Mouse (Mus musculus): ENCODE measurements around the gene Fbxl15. TPM values are rescaled to one million over a fixed set of nuclear protein-coding genes. Genes with fewer than 3 reads are reported as not detected.
A peak's percentile ranks its signal among the peaks of the same experiment; 100 is the strongest.

Gene Fbxl15
- polyA plus RNA-seq, 1 experiment from 2014 or later, result 13.2 TPM

DNA sequence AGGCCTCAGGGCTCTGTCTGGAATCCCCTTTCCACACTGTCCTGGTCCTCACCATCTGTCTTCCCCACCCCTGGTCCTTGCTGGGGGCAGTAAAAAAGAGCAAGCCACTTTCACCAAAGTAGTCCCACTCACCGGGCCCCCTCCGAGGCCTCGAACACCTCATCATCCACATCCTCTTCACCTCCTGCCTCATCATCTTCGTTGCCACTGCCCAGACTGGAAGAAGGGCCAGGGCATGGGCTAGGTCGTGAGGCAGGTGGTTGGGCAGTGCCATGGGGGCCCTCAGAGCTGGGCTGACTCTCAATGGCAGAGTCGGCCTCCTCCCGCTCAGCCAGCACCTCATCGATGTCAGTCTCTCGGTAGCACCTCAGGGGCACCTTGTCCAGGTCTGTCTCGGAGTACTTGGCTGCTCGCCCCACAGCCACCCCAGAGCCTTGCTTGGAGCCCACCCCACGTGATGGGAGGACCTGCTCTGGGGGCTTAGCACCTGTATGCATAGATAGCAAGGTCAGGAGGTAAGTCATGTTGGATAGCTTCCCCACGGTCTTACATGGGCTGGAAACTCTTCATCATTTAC, 4.9 kb upstream of the Fbxl15 start:
- H3K27ac ChIP-seq (replicated peaks), result no peak overlapping the region
- no peaks in the 10 kb centered on the region for H3K36me3 ChIP-seq (ENCODE audit: control insufficient read depth, insufficient read depth, low read length)
- H3K4me2 ChIP-seq (replicated peaks; ENCODE audit: low read depth), result no peak overlapping the region
- 70% methylated on average over 13 of the region's 13 CpGs for WGBS
- H3K9me3 ChIP-seq (ENCODE audit: control insufficient read depth, low read length), result no peaks in the 10 kb centered on the region
- H3K4me1 ChIP-seq (replicated peaks; ENCODE audit: control insufficient read depth, insufficient read depth), result 0 out of 2 replicates have a peak, but pooled peaks cover 2% of the 10 kb centered on the region
- no peak overlapping the region for H3K4me3 ChIP-seq (ENCODE audit: low read depth, low read length)
- DNase-seq (ENCODE audit: low spot score) (no peak), ATAC-seq (ENCODE audit: low FRiP score, low TSS enrichment) (no peak)
- no peak overlapping the region for H3K9ac ChIP-seq (ENCODE audit: low read length)
- peaks cover 1% of the 10 kb centered on the region; the same call in 1 of the 2 replicates for H3K27me3 ChIP-seq (ENCODE audit: control insufficient read depth, insufficient read depth, low read length)
- no peak for TF ChIP-seq CTCF (IDR thresholded peaks at IDR 0.05; ENCODE audit: low read depth)

DNA sequence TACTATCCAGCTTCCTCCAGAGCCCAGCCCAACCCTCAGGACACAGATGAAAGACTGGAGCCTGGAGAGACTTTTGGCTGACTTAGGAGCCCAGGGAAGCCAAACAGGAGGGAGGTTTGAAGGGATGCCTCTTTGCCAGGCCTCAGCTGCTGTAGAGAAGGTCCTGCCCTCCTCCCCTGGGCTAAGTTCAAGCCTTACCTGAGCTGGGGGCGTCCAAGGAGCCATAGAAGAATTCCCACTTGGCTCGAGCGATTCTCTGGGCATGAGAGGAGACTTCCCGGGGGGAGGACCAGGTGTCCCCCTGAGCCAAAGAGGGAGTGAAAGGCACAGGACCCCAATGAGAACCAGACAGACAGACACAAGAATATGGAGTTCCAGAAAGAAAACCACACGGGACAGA, 4.3 kb upstream of the Fbxl15 start:
- ATAC-seq (ENCODE audit: low FRiP score, low TSS enrichment) (no peak), DNase-seq (ENCODE audit: low spot score) (no peak)
- Histone ChIP-seq H3K4me1 (replicated peaks; ENCODE audit: control insufficient read depth, insufficient read depth) (0 out of 2 replicates have a peak, but pooled peaks cover 2% of the 10 kb centered on the region), H3K36me3 (ENCODE audit: control insufficient read depth, insufficient read depth, low read length) (no peaks in the 10 kb centered on the region), H3K4me2 (replicated peaks; ENCODE audit: low read depth) (no peak overlapping the region), H3K9me3 (ENCODE audit: control insufficient read depth, low read length) (no peaks in the 10 kb centered on the region), H3K9ac (ENCODE audit: low read length) (no peak overlapping the region), H3K27me3 (ENCODE audit: control insufficient read depth, insufficient read depth, low read length) (no peaks in the 10 kb centered on the region; the same call in 1 of the 2 replicates), H3K27ac (replicated peaks) (no peak overlapping the region), H3K4me3 (ENCODE audit: low read depth, low read length) (no peak overlapping the region)
- no peak for TF ChIP-seq CTCF (IDR thresholded peaks at IDR 0.05; ENCODE audit: low read depth)
- no peak for TF ChIP-seq EP300 (optimal IDR thresholded peaks at IDR 0.05)
- WGBS, result 69% methylated on average over 5 of the region's 5 CpGs

DNA sequence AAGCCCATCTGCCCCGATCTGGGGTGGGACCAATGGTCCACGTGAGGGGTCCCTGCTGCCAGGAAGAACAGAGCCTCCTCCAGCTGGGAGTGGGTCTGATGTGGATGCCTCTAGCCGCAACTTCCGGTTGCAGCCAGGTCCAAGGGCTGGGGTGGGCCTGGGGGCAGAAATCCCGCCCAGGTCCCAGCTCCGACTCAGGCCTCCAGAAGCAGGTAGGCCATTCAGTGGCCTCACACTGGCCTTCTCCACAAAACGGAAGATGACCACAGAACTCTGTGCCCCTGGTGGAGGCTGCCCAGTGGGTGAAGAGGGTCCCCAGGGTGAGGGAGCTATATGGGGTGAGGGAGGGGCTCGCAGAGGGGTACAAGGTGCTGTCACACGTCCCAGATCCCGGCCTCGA, 3.6 kb upstream of the Fbxl15 start:
- Histone ChIP-seq H3K4me2 (replicated peaks; ENCODE audit: low read depth) (no peak overlapping the region), H3K27ac (replicated peaks) (no peak overlapping the region), H3K4me3 (ENCODE audit: low read depth, low read length) (no peak overlapping the region), H3K9ac (ENCODE audit: low read length) (no peak overlapping the region), H3K36me3 (ENCODE audit: control insufficient read depth, insufficient read depth, low read length) (no peaks in the 10 kb centered on the region), H3K9me3 (ENCODE audit: control insufficient read depth, low read length) (no peaks in the 10 kb centered on the region), H3K4me1 (replicated peaks; ENCODE audit: control insufficient read depth, insufficient read depth) (peaks cover 6% of the 10 kb centered on the region), H3K27me3 (ENCODE audit: control insufficient read depth, insufficient read depth, low read length) (no peaks in the 10 kb centered on the region; the same call in 1 of the 2 replicates)
- TF ChIP-seq CTCF (IDR thresholded peaks at IDR 0.05; ENCODE audit: low read depth) (no peak), EP300 (optimal IDR thresholded peaks at IDR 0.05) (no peak)
- DNase-seq (ENCODE audit: low spot score), result no peak
- 70% methylated on average over 11 of the region's 11 CpGs for WGBS
- ATAC-seq (ENCODE audit: low FRiP score, low TSS enrichment), result no peak

DNA sequence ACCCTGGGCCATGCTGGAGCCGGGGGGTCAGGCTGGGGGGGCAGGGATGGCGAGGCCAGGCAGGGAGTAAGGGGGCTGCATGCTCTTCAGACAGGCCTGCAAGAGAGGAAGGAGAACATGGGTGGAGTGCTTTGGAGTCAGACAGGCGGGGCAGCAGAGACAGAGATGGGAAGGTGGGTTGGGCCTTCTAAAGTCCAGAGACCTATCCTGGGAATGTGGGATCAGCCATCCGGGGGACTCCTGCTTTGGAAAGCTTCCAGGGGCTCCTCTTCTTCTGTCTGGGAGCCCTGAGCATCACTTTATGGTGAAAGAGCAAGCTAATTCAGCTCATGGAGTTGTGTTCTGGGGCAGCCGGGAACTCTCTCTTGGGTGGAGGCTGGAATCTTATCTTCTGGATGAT, 3.1 kb upstream of the Fbxl15 start:
- Histone ChIP-seq H3K4me2 (replicated peaks; ENCODE audit: low read depth) (no peak overlapping the region), H3K9ac (ENCODE audit: low read length) (no peak overlapping the region), H3K9me3 (ENCODE audit: control insufficient read depth, low read length) (no peaks in the 10 kb centered on the region), H3K36me3 (ENCODE audit: control insufficient read depth, insufficient read depth, low read length) (no peaks in the 10 kb centered on the region), H3K27ac (replicated peaks) (no peak overlapping the region), H3K27me3 (ENCODE audit: control insufficient read depth, insufficient read depth, low read length) (no peaks in the 10 kb centered on the region; the same call in 1 of the 2 replicates), H3K4me3 (ENCODE audit: low read depth, low read length) (no peak overlapping the region), H3K4me1 (replicated peaks; ENCODE audit: control insufficient read depth, insufficient read depth) (peaks cover 7% of the 10 kb centered on the region)
- no peak for TF ChIP-seq EP300 (optimal IDR thresholded peaks at IDR 0.05)
- TF ChIP-seq CTCF (IDR thresholded peaks at IDR 0.05; ENCODE audit: low read depth), result no peak
- no peak for ATAC-seq (ENCODE audit: low FRiP score, low TSS enrichment)
- 62% methylated on average over 5 of the region's 5 CpGs for WGBS
- no peak for DNase-seq (ENCODE audit: low spot score)

DNA sequence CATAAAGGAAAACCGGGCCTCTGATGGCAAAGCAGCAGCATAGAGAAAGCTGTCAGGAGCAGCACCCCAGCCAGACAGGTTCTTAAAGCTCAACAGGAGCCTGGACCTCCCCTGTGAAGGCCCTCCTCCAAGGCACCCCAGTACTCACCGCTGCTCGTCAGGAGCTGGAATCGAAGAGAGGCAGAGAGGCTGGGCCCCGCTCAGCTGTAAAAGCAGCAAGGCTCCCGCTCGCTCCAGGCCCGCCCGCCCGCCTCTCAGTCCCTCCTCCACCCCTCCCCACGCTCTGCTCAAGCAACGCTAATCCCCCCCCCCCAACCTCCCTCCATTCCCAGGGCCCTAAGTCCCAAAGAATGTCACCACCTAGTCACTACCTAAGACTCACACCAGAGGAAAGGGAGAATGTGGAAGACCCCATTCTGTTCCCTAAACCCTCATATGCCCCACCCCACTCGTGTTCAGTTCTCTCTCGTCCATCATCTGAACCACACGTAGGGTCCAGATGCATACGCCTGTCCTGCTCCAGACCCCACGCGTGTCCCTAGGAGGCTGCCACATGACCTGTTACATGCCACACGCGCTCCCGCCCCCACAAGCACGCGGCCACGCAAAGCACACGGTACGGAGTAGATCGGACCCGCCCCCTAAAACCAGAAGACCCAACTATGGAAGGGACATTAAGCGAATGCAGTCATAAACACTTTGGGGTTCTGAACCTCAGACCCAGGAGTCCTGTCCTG, 1.8 kb upstream of the Fbxl15 start:
- H3K9me3 ChIP-seq (ENCODE audit: control insufficient read depth, low read length), result no peaks in the 10 kb centered on the region
- H3K9ac ChIP-seq (ENCODE audit: low read length), result no peak overlapping the region
- 0 out of 2 replicates have a peak overlapping the region, but pooled peaks have one; percentile 46 for H3K4me2 ChIP-seq (replicated peaks; ENCODE audit: low read depth)
- no peak for TF ChIP-seq EP300 (optimal IDR thresholded peaks at IDR 0.05)
- no peak for TF ChIP-seq CTCF (IDR thresholded peaks at IDR 0.05; ENCODE audit: low read depth)
- H3K27me3 ChIP-seq (ENCODE audit: control insufficient read depth, insufficient read depth, low read length), result no peaks in the 10 kb centered on the region; the same call in 1 of the 2 replicates
- H3K27ac ChIP-seq (replicated peaks), result no peak overlapping the region
- DNase-seq (ENCODE audit: low spot score) (no peak), ATAC-seq (ENCODE audit: low FRiP score, low TSS enrichment) (no peak)
- no peak overlapping the region for H3K4me3 ChIP-seq (ENCODE audit: low read depth, low read length)
- H3K4me1 ChIP-seq (replicated peaks; ENCODE audit: control insufficient read depth, insufficient read depth), result peaks cover 7% of the 10 kb centered on the region
- 9% methylated on average over 28 of the region's 29 CpGs for WGBS
- H3K36me3 ChIP-seq (ENCODE audit: control insufficient read depth, insufficient read depth, low read length), result peaks cover 6% of the 10 kb centered on the region

DNA sequence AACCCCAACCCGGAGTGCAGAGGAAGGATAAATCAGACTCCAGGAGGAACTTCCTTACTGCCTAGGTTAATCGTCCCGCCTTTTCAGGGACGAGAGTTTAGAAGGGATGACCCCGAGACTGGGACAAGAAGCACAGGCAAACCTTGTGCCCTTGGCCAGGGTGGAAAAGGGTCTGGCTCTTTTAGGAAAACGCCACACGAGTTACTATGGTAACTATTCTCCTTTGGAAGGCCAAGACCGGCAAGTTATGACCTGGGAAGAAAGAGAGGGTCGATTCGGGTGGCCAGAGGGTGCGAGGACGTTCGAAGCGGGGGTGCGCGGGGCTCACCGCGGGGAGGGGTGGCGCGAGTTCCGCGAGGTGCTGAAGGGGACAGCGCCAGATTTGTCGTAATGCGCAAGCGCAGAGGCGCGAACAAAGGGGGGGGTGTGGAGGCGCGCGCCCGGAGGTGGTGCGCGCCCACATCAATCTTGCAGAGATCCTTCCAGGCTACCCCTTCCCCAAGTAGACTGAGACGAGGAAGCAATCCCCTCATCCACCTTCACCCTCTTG, 1.2 kb upstream of the Fbxl15 start, which contains the start of gene Psd:
TSS of gene Psd (minus strand) at position 401 of the 550 bp plus-strand sequence.
- peaks cover 9% of the 10 kb centered on the region for H3K36me3 ChIP-seq (ENCODE audit: control insufficient read depth, insufficient read depth, low read length)
- ATAC-seq (ENCODE audit: low FRiP score, low TSS enrichment), result no peak
- H3K4me1 ChIP-seq (replicated peaks; ENCODE audit: control insufficient read depth, insufficient read depth), result peaks cover 7% of the 10 kb centered on the region
- WGBS, result under 1% methylated on average over 35 of the region's 35 CpGs
- peak within 1 kb of the TSS; percentile 99 for H3K4me2 ChIP-seq (replicated peaks; ENCODE audit: low read depth)
- peak within 1 kb of the TSS; percentile 65 for H3K4me3 ChIP-seq (ENCODE audit: low read depth, low read length)
- DNase-seq (ENCODE audit: low spot score), result peak; percentile 59
- no peaks in the 10 kb centered on the region for H3K9me3 ChIP-seq (ENCODE audit: control insufficient read depth, low read length)
- H3K27ac ChIP-seq (replicated peaks), result peak within 1 kb of the TSS; percentile 81
- H3K9ac ChIP-seq (ENCODE audit: low read length), result peak within 1 kb of the TSS; percentile 65
- H3K27me3 ChIP-seq (ENCODE audit: control insufficient read depth, insufficient read depth, low read length), result no peaks in the 10 kb centered on the region; the same call in 1 of the 2 replicates
- TF ChIP-seq EP300 (optimal IDR thresholded peaks at IDR 0.05) (no peak), CTCF (IDR thresholded peaks at IDR 0.05; ENCODE audit: low read depth) (no peak)

Measured in stomach, postnatal 0 days (tissue).